Mouse (Mus musculus): ENCODE measurements around the gene Gm21650. TPM values are rescaled to one million over a fixed set of nuclear protein-coding genes. Genes with fewer than 3 reads are reported as not detected.
"Not testable (repeated sequence)": the region's sequence is repeated elsewhere in the genome, so short reads cannot be mapped to it uniquely, and the experiment has no call there.

Gene Gm21650
- not detected in 2 replicates for polyA plus RNA-seq (2012; rRNA removed)

DNA sequence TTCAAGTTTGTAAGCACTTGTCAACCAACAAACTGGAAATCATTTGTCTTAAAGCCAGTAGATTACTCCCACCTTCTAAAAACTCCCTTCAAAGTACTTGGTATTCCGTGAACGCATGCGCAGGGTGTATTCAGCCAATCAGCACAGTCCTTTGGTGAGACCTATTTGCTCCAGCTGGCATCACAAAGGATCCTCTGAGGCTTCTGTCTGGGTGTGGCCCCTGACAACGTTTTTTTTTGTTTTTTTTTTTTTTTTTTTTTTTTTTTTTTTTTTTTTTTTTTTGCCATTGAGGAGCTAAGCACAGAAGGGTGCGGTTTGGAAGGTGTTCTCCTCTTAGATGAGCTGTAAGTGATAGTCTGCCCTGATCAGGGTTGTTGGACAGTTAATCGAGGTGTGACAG lies at the start of gene Gm21650:
Gene Gm21650 (plus strand): TSS at position 301 of the 400 bp plus-strand sequence.
- DNase-seq (ENCODE audit: low read depth) = not testable (repeated sequence)
